Mouse (Mus musculus): Measurements from ENCODE around the gene Pde9a.

Gene Pde9a

DNA sequence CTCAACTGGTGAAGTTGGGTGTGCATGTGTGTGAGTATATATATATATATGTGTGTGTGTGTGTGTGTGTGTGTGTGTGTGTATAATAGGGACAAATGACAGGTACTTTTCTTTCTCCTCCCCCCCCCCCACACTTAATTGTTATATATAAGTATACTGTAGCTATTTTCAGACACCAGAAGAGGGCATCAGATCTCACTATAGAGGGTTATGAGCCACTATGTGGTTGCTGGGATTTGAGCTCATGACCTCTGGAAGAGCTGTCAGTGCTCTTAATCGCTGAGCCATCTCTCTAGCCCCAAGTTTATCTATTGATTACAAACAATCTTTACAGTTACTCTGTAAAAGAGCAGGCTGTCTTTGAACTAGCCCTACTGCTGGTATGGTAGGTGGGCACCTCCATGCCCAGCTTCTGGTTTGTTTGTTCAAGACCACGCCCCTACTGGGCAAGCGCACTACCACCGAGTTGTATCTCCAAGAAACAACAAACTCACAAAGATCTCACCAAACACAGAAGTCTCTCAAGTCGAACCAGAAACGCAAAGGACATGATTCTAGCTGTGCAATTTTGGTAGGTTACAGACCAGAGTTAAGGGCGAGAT lies 133.4 kb downstream of the Pde9a start:
- DNase-seq (ENCODE audit: low spot score): no peak

DNA sequence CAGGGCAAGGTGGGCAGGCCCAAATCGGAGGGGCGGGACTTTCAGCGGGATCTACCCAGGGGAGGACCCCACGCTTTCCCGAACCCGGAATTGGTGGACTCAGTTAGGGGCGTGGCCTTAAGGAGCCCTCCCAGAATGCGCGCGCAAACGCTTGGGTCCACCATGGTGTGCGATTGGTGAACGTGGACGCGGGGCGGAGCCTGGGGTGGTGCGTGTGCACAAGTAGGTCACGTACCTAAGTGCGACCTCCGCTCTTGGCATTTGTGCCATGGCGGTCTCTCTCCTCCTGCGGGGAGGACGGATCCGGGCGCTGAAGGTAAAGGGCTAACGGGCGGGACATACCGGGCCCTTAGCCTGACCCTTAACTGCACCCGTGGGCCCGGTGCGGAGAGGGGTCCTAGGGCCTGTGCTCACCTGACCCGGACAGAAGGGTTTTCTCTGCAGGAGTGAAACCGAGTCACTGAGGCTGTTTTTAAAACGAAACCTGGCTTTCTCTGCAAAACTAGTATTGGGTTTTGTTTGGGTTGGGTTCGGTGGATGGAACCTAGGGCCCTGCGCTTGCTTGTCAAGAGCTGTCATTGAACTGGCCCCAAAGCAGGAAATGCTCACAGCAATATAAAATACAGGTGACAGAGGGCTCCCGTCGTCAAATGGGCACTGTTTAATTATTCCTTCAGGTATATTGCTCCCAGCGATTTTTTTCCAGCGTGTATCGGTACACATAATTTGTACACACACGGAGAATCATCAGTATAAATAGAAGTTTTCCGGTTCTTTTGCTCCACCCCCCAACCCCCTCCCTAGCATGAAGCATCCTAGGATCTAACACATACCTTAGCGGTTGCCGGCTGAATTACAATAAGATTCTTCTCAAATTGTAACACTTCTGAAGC lies 134.2 kb downstream of the Pde9a start, which contains the start of the genes Wdr4 and Ndufv3:
Wdr4 (minus strand) TSS at position 35 of the 893 bp plus-strand sequence.
Ndufv3 (plus strand) TSS at position 170 of the 893 bp plus-strand sequence.
- DNase-seq (ENCODE audit: low spot score): peak; percentile 99

DNA sequence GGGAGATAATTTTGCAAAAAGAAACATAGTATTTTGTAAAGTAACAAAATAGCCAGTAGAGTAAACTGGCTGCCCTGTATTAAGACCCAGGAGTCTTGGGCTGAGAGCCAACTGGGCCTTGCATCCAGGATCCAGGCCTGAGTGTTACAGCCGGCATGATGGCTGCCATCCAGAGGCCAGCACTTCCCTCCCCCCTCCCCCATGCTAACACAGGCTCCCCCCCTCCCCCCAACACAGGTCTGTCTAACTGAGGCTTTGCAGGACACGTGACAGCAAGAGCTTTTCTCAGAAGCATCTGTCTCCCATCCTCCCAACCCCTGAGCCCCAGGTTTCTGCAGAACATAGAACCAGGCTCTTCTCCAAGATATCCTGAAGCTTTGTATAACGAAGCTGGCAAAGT lies 134.9 kb downstream of the Pde9a start:
- DNase-seq (ENCODE audit: low spot score): peak; percentile 23

DNA sequence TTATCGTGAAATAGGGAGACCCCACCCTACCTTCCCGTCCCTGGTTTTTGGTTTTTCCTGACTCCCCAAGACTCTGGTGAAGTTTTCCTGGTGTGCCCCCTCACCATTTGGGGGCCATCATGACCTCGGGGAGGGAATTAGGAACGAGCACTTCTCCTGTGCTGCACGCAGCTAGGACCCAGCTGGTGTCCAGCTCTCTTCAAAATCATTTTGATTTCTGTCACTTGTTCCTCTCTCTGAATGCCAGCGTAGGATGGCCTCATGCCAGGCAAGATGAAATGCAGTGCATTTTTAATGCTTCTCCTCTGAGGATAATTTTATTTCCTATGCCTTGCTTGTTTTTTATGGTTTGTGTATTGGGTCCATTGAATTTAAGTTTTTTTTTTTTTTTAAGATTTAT lies 135.9 kb downstream of the Pde9a start:
- DNase-seq (ENCODE audit: low spot score): no peak

DNA sequence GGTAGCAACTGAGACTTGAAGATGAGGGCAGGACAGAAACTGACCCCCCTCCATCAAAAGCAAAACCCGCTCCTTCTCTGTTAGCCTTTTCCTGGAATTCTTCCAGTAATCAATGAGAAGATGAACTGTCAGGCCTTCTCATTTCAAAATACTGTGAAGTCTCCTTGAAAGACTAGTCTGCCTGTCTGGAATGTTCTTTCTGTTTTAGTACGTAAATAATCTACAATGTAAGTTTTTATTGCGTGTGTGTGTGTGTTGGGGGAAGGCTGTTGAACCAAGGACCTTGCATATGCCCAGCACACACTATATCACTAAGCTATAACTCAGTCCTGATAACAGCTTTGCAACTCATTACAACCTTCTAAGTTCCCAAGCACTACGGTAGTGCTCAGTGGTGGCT lies 139.1 kb downstream of the Pde9a start:
- no peak for DNase-seq (ENCODE audit: low spot score)

DNA sequence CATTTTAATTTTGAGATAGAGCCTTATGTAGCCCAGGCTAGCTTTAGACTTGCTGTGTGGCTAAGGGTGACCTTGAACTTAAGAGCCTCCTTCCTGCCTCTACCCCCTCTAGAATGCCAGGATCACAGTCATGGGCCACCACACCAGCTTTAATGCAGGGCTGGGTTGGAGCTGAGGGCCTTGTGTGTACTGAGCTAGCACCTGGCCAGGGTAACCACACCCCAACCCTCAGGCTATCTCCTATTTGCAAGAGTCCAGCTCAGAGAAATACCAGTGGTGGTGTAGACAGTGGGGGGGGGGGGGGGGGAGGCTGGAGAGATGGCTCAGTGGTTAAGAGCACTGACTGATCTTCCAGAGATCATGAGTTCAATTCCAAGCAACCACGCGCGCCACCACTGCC lies 139.8 kb downstream of the Pde9a start:
- no peak for DNase-seq (ENCODE audit: low spot score)
